Mouse (Mus musculus) intestine, postnatal 0 days (tissue): Measurements from ENCODE around the gene Susd1. TPM values are rescaled to one million over a fixed set of nuclear protein-coding genes. Genes with fewer than 3 reads are reported as not detected.

Source experiments
- ATAC-seq: fragments of 200-750 bp; cut with Nextera tagmentation; 2 replicates; pipeline ENCODE4 v1.8.0; 2017; ENCODE audit warnings: mild to moderate bottlenecking, moderate TSS enrichment, moderate library complexity
- H3K27ac ChIP-seq: fragments of 300-500 bp; sonication (generic); 2 replicates; pipeline ENCODE4 v1.5.1; 2014; ENCODE audit warnings: mild to moderate bottlenecking, low read depth, low read length, moderate library complexity
- H3K27me3 ChIP-seq: fragments of 300-500 bp; sonication (generic); replicated peaks from 2 replicates; pipeline ENCODE4 v1.6.1; 2014; ENCODE audit warnings: low read length, mixed read lengths; ENCODE audit not compliant: control insufficient read depth, insufficient read depth
- H3K36me3 ChIP-seq: fragments of 300-500 bp; sonication (generic); 2 replicates; pipeline ENCODE4 v1.6.1; 2014; ENCODE audit warnings: mild to moderate bottlenecking, moderate library complexity; ENCODE audit not compliant: control insufficient read depth, insufficient read depth
- H3K4me1 ChIP-seq: fragments of 300-500 bp; sonication (generic); replicated peaks from 2 replicates; pipeline ENCODE4 v1.6.1; 2014; ENCODE audit warnings: antibody characterized with exemption, low read length, mixed read lengths; ENCODE audit not compliant: control insufficient read depth, insufficient read depth
- H3K4me2 ChIP-seq: fragments of 300-500 bp; sonication (generic); replicated peaks from 2 replicates; pipeline ENCODE4 v1.6.1; 2014; ENCODE audit warnings: low read depth, mild to moderate bottlenecking, moderate library complexity
- H3K4me3 ChIP-seq: fragments of 300-500 bp; sonication (generic); 2 replicates; pipeline ENCODE4 v1.5.1; 2014; ENCODE audit warnings: low read depth, low read length
- H3K9ac ChIP-seq: fragments of 300-500 bp; sonication (generic); 2 replicates; pipeline ENCODE4 v1.6.1; 2014; ENCODE audit warnings: mild to moderate bottlenecking, low read depth, low read length
- H3K9me3 ChIP-seq: fragments of 300-500 bp; sonication (generic); 2 replicates; pipeline ENCODE4 v1.6.1; 2016; ENCODE audit warnings: mixed run types; ENCODE audit not compliant: control insufficient read depth
- CTCF ChIP-seq: sonication (generic); IDR thresholded peaks from 2 replicates; pipeline ENCODE4 v1.5.1; 2016; ENCODE audit warnings: low read depth, mild to moderate bottlenecking, control low read depth, antibody characterized with exemption, moderate library complexity
- WGBS: fragments of 180-500 bp; shearing (Covaris S2); extraction: QIAGEN DNeasy Blood & Tissue Kit; methylation state at CpG from one replicate; pipeline ENCODE4 v1.1.7; 2014; 5-methylcytosine and 5-hydroxymethylcytosine counted together
- polyA plus RNA-seq: library from polyadenylated mRNA; unstranded; fragments of >200 nt; fragmentation: Nextera tagmentation; extraction: Ambion mirVana; gene quantifications from 2 replicates; pipeline ENCODE4 v1.2.1, GENCODE M21; 2015

Susd1 gene
- polyA plus RNA-seq, 1 experiment from 2014 or later = 5.0 TPM

DNA sequence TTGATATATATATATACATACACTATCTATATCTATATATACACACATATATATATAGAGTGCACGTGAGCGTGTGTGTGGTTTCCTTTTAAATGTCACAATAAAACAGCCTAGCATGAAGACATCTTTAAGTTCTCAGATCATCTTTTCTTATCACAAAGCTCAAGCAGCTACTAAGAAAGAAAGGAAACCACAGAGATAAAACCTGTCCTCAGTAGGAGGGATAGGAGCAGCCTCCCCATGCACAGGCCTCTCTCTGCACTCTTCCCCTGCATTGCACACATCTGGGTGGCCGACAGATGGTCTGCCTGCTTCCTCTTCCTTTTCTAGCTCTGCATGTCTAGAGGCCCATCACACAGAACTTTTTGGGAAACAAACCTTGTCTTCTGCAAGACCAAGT is 162.9 kb downstream of the Susd1 start:
- Histone ChIP-seq H3K4me1 (no peaks in the 10 kb centered on the region), H3K9ac (no peak overlapping the region), H3K27ac (no peak overlapping the region), H3K27me3 (no peaks in the 10 kb centered on the region), H3K9me3 (no peaks in the 10 kb centered on the region), H3K4me3 (no peak overlapping the region), H3K4me2 (no peak overlapping the region), H3K36me3 (no peaks in the 10 kb centered on the region)
- no peak for ATAC-seq
- no peak for TF ChIP-seq CTCF
- 80% methylated on average over 3 of the region's 3 CpGs for WGBS

DNA sequence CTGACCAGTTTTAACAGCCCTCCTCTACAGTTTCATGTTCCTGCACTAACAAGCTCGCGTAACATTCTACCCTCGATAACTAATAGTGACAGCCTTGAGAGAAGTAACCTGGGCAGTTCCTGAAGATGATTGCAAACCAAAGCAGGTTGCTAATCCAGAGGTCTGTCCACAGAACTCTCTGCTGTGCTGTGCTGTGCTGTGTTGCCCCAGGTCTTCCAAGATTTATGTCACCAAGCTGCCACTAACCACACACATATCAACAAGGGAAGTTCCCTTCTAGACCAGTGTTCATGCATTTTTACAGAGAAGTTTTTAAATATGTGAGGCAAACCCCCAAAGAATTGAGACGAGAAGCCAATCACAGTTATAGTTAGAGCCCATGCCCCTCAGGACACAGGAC is 164.3 kb downstream of the Susd1 start:
- Histone ChIP-seq H3K36me3 (no peaks in the 10 kb centered on the region), H3K27me3 (no peaks in the 10 kb centered on the region), H3K4me1 (no peaks in the 10 kb centered on the region), H3K4me2 (no peak overlapping the region), H3K9ac (no peak overlapping the region), H3K9me3 (no peaks in the 10 kb centered on the region), H3K4me3 (no peak overlapping the region), H3K27ac (no peak overlapping the region)
- no peak for TF ChIP-seq CTCF
- WGBS = 80% methylated on average over 4 of the region's 4 CpGs
- no peak for ATAC-seq

DNA sequence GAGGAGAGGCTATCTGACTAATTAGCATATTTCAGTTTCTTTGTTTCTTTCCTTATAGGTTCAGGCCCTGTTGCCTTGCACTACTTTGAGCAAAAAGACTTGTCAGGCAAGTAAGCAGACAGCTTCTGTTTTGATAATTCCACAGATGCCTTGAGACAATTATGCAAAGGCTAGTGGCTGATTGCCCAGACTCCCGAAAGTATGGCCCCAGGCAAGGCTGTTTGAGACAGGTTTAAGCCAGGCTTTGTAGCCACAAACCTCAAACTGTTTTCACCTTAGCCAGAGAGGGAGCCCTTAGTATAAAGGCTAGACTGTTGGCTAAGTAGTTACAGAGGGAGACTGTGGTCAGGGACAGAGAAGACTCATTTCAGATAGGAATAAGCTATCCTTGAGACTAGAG is 165.1 kb downstream of the Susd1 start:
- Histone ChIP-seq H3K9ac (no peak overlapping the region), H3K4me2 (no peak overlapping the region), H3K36me3 (no peaks in the 10 kb centered on the region), H3K4me1 (no peaks in the 10 kb centered on the region), H3K27ac (no peak overlapping the region), H3K27me3 (no peaks in the 10 kb centered on the region), H3K9me3 (no peaks in the 10 kb centered on the region), H3K4me3 (no peak overlapping the region)
- ATAC-seq = no peak
- 46% methylated on average over 1 of the region's 1 CpGs for WGBS
- TF ChIP-seq CTCF = no peak

DNA sequence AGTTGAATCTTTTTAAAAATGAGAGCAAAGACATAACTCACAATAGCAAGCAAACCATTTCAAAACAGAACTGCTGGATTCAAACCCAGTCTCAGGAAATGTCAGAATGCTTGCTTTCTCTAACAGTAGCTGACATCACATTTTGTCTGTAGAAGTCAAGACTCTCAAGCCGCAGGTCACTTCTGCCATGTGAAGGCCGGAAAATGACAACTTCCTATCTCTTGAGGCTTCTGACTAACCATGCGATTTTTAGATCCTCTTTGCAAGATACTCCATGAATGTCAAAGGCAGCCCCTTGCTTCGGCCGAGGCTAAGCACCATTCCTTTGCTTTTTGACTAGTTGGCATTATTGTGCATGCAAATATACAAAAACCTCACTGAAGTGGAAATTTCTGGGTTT is 172.8 kb downstream of the Susd1 start:
- TF ChIP-seq CTCF = no peak
- no peaks in the 10 kb centered on the region for H3K27me3 ChIP-seq
- H3K36me3 ChIP-seq = no peaks in the 10 kb centered on the region
- H3K9ac ChIP-seq = no peak overlapping the region
- ATAC-seq = no peak
- 83% methylated on average over 5 of the region's 5 CpGs for WGBS
- no peak overlapping the region for H3K27ac ChIP-seq
- H3K9me3 ChIP-seq = no peaks in the 10 kb centered on the region
- H3K4me3 ChIP-seq = no peak overlapping the region
- H3K4me2 ChIP-seq = no peak overlapping the region
- peaks cover 3% of the 10 kb centered on the region; the same call in 1 of the 2 replicates for H3K4me1 ChIP-seq

DNA sequence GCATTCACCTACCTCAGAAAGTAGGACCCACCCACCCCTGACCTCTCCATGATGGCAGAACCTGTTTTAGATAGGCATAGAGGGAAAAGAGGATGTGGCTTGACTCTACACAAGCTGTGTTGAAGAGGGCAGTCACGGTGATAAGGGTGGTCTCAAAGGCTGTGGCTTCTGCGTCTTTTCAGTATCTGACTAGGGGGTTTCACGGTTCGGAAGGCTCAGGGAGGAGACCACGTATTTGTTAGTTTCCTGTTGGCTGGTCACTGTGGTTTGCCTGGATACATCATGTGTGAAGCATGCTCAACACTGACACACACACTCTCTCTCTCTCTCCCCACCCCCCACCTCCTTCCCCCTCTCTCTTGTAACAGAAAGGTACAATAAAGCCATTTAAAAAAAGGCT is 173.3 kb downstream of the Susd1 start:
- WGBS = 86% methylated on average over 5 of the region's 5 CpGs
- H3K9me3 ChIP-seq = no peaks in the 10 kb centered on the region
- no peak overlapping the region for H3K27ac ChIP-seq
- no peak overlapping the region for H3K4me3 ChIP-seq
- no peak for TF ChIP-seq CTCF
- H3K27me3 ChIP-seq = no peaks in the 10 kb centered on the region
- no peak for ATAC-seq
- H3K36me3 ChIP-seq = no peaks in the 10 kb centered on the region
- H3K9ac ChIP-seq = no peak overlapping the region
- H3K4me2 ChIP-seq = no peak overlapping the region
- H3K4me1 ChIP-seq = peaks cover 3% of the 10 kb centered on the region; the same call in 1 of the 2 replicates

Other genes with a start within 250 kb of the Susd1 start
- 20.3 and 25.3 TPM in 2 replicates for gene Ugcg, start 249.4 kb downstream of the Susd1 start, polyA plus RNA-seq
- 65.1 and 67.9 TPM in 2 replicates for gene Ptbp3, start 110.7 kb upstream of the Susd1 start, polyA plus RNA-seq
- gene Hsdl2, start 142.9 kb upstream of the Susd1 start, polyA plus RNA-seq = 22.3 and 23.1 TPM in 2 replicates
- gene E130308A19Rik, start 187.6 kb upstream of the Susd1 start, polyA plus RNA-seq = 6.6 and 6.9 TPM in 2 replicates